Mouse (Mus musculus) cortical plate, adult 2 months (tissue): ENCODE data around the gene Troap.

Source experiments
- CTCF ChIP-seq: fragments of 200-500 bp; IDR thresholded peaks from 2 replicates; pipeline ENCODE4 v1.5.1; 2011; ENCODE audit warnings: mild to moderate bottlenecking, control low read depth, low read length; ENCODE audit not compliant: insufficient read depth; ENCODE audit errors: extremely low read depth
- POLR2A ChIP-seq: fragments of 200-500 bp; IDR thresholded peaks from 2 replicates; pipeline ENCODE4 v1.6.1; 2011; ENCODE audit warnings: mild to moderate bottlenecking, low read length, control low read depth; ENCODE audit not compliant: insufficient read depth; ENCODE audit errors: extremely low read depth

DNA sequence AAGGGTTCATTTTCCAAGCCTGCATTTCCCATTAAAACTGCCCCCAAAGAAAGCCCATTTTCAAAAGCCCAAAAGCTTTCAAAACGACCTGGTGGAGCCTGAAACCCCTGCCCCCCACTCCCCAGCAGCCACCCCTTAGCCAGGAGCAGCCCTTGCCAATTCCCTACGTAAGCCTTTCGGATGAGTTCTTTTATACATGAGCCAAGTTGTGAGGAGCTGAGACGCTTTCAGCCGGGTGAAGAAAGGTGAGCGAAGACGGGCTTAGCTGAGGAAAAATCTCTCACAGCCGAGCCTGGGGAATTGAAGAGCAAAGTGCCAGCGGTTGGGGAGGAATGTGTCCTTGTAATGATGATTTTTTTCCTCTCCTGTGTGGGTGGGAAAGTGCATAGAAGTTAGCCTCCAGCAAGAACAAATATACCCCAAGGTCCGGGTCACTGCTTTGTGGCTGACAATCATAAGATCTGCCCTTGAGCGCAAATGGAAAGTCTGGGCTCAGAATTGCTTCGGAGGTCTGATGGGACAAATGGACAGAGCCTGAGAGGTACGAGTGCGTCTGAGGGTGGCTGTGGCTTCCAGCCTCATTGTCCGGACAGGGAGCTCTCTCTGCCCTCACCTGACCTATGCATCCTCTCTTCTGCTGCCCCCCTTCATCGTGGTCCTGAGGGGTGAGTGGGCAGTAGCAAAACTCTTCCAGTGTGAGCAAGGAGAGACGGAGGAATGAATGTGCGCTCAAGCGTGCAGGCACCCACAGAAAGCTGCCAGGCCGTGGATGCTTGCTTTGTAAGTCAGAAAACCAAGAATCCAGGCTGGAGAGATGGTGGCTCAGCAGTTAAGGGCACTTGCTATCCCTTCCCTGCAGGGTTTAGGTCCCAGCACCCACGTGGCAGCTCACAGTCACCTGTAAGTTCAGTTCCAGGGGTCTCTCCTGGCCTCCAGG is 33.2 kb upstream of the Troap start:
- no peak for TF ChIP-seq CTCF
- TF ChIP-seq POLR2A, result no peak
